Mouse (Mus musculus): ENCODE measurements around the gene Cabp2.

GRCm38 (mm10) chr19:4088146-4088545, 6.8 kb downstream of the Cabp2 start:
- TF ChIP-seq CTCF (IDR thresholded peaks at IDR 0.05; ENCODE audit: low read depth, low read length) (no peak), POLR2A (IDR thresholded peaks at IDR 0.05; ENCODE audit: borderline replicate concordance, low read depth, low read length) (no peak)
